Mouse (Mus musculus) stomach, embryonic 14.5 days (tissue): ENCODE data around the gene Prpf8. TPM values are rescaled to one million over a fixed set of nuclear protein-coding genes. Genes with fewer than 3 reads are reported as not detected.

Experiments
- ATAC-seq: fragments of 200-750 bp; cut with Nextera tagmentation; 2 replicates; pipeline ENCODE4 v1.8.0; 2017; ENCODE audit warnings: low read depth, moderate TSS enrichment; ENCODE audit not compliant: insufficient number of reproducible peaks, insufficient read depth, low FRiP score
- H3K27ac ChIP-seq: fragments of 300-500 bp; sonication (generic); 2 replicates; pipeline ENCODE4 v1.5.1; 2014; ENCODE audit warnings: mild to moderate bottlenecking, low read length, moderate library complexity, mixed read lengths
- H3K27me3 ChIP-seq: fragments of 300-500 bp; sonication (generic); 2 replicates; pipeline ENCODE4 v1.6.1; 2014; ENCODE audit warnings: low read length, control low read depth, mixed read lengths; ENCODE audit not compliant: control insufficient read depth, insufficient read depth
- H3K36me3 ChIP-seq: fragments of 300-500 bp; sonication (generic); 2 replicates; pipeline ENCODE4 v1.6.1; 2014; ENCODE audit warnings: mild to moderate bottlenecking, control low read depth, low read length, moderate library complexity, mixed read lengths; ENCODE audit not compliant: control insufficient read depth, insufficient read depth
- H3K4me1 ChIP-seq: fragments of 300-500 bp; sonication (generic); 2 replicates; pipeline ENCODE4 v1.6.1; 2014; ENCODE audit warnings: low read length, control low read depth, mixed read lengths; ENCODE audit not compliant: control insufficient read depth, insufficient read depth
- H3K4me2 ChIP-seq: fragments of 300-500 bp; sonication (generic); replicated peaks from 2 replicates; pipeline ENCODE4 v1.6.1; 2014; ENCODE audit warnings: low read depth, low read length, control low read depth
- H3K4me3 ChIP-seq: fragments of 300-500 bp; sonication (generic); 2 replicates; pipeline ENCODE4 v1.5.1; 2014; ENCODE audit warnings: low read depth, low read length, control low read depth
- H3K9ac ChIP-seq: fragments of 300-500 bp; sonication (generic); replicated peaks from 2 replicates; pipeline ENCODE4 v1.6.1; 2014; ENCODE audit warnings: low read depth, mild to moderate bottlenecking, control low read depth, low read length, moderate library complexity, mixed read lengths
- H3K9me3 ChIP-seq: fragments of 300-500 bp; sonication (generic); 2 replicates; pipeline ENCODE4 v1.6.1; 2016; ENCODE audit warnings: low read depth, low read length, control low read depth; ENCODE audit not compliant: control insufficient read depth
- WGBS: fragments of 180-500 bp; shearing (Covaris S2); extraction: QIAGEN DNeasy Blood & Tissue Kit; methylation state at CpG from one replicate; pipeline ENCODE4 v1.1.7; 2014; 5-methylcytosine and 5-hydroxymethylcytosine counted together
- polyA plus RNA-seq: library from polyadenylated mRNA; unstranded; fragments of >200 nt; fragmentation: Nextera tagmentation; extraction: Ambion mirVana; gene quantifications from 2 replicates; pipeline ENCODE4 v1.2.1, GENCODE M21; 2014

Prpf8 gene
- polyA plus RNA-seq, 1 experiment from 2014 or later = 79.7 TPM

DNA sequence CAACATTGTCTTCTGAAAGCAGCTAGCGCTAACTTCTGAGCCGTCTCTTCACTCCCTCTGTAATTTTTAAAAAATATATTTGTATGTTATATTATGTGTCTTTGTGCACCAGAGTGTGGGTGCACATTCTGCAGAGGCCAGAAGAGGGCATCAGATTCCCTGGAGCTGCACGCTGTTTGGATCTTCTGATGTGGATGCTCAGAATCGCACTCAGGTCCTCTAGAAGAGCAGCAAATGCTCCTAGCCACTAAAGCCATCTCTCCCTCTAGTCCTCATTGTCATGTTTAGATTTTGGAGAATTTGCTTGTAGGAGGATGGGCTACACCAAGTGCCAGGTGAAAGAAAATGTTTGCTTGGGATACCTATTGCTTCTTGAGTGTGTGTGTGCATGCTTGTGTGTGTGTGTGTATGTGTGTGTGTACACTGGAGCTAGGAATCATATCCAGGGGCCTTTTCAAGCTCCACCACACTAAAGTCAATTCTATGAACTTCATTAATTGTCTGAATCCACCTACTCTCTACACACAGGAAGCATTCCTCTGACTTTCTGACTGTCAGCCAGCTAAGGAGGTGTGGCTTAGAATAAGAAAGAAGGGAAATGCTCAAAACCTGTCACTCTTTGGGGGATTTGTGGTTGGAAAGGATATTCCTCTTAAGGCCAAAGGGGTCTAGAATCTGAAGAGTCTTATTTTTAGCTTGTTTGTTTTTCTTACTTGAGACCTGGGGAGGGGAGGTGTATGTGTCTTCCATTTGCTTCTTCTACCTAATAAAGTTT is 19.7 kb upstream of the Prpf8 start:
- no peak overlapping the region for H3K4me2 ChIP-seq
- WGBS = 98% methylated on average over 4 of the region's 4 CpGs
- ATAC-seq = no peak

DNA sequence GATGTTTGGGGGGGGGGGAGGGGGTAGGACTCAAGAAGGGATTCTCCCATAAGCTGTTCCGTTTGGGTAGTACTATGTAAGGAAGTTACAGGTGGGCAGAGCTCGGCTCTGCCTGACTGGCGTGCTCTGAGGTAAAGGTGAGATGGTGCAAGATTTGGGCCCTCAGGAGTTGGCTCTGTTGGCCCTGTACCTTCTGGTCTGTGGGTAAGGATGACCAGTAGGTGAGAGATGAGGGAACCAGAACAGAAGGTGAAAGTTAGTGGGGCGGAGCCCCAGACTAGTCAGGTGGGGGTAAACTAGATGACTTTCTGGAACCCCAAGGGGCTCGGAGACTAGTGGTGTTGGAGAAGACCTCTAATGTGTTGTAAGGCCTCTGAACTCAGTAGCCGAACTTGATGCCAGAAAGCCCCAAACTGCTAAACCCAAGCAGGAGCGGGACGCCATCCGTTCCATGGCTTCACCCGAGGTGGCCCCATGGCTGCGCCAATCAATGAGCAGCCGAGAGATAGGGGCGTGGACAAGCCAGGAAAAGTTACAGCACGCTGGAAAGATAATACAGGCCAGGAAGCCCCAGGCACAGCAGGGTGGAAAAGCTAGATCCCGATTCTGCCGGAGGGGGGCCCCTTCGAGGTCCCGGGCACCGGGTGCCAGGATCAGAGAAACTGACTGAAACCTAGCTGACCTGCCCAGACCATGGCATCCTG is 19.0 kb upstream of the Prpf8 start:
- Histone ChIP-seq H3K9me3 (no peaks in the 10 kb centered on the region), H3K9ac (peak overlapping the region; percentile 61), H3K4me2 (peak overlapping the region; percentile 78), H3K4me3 (peak overlapping the region; percentile 46), H3K36me3 (peaks cover 4% of the 10 kb centered on the region; the same call in 1 of the 2 replicates), H3K27me3 (no peaks in the 10 kb centered on the region), H3K4me1 (peaks cover 22% of the 10 kb centered on the region), H3K27ac (no peak overlapping the region)
- ATAC-seq = peak; percentile 80
- WGBS = 16% methylated on average over 19 of the region's 19 CpGs

More for the DNA sequence above, 19.7 kb upstream of the Prpf8 start:
- Histone ChIP-seq H3K36me3 (peaks cover 4% of the 10 kb centered on the region; the same call in 1 of the 2 replicates), H3K4me1 (peaks cover 29% of the 10 kb centered on the region), H3K9me3 (no peaks in the 10 kb centered on the region), H3K27me3 (no peaks in the 10 kb centered on the region), H3K9ac (no peak overlapping the region), H3K4me3 (no peak overlapping the region), H3K27ac (no peak overlapping the region)

DNA sequence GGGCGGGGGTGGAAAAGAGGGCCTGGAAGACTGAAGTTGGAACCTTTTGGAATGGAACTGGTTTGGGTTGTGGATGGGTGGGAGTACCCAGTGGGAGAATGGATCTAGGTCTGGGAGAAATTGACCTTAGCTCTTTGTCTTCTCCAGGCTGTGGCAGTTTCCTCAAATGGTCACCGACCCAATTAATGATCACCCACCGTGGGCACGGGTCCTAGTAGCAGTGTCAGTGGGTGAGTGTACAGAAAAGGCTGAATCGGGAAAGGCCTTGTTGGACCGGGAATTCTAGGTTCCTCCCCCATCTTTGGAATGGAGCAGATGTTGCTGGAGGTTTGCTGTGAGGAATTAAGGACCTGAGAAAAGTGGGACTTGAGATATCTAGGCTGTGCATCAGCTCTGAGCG is 18.2 kb upstream of the Prpf8 start:
- H3K4me2 ChIP-seq = peak overlapping the region; percentile 78
- H3K4me1 ChIP-seq = peaks cover 14% of the 10 kb centered on the region
- H3K27ac ChIP-seq = no peak overlapping the region
- peak overlapping the region; percentile 61 for H3K9ac ChIP-seq
- 64% methylated on average over 7 of the region's 7 CpGs for WGBS
- no peak for ATAC-seq
- H3K4me3 ChIP-seq = peak overlapping the region; percentile 46
- no peaks in the 10 kb centered on the region for H3K27me3 ChIP-seq
- peaks cover 4% of the 10 kb centered on the region; the same call in 1 of the 2 replicates for H3K36me3 ChIP-seq
- no peaks in the 10 kb centered on the region for H3K9me3 ChIP-seq

DNA sequence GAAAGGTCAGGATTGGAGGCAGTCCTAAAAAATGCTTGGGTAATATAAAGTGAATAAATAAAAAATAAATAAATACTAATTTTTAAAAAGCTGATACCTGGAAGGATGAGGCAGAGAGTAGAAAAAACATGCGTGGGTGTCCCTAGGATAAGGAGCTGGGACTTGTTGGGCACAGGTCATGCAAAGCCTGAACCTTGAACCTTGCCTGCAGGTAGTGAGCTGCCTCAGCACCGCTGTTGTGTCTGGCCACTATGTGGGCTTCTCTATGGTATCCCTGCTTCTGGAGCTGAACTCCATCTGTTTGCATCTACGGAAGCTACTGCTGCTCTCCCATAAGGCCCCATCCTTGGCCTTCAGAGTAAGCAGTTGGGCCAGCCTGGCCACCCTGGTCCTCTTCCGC is 17.4 kb upstream of the Prpf8 start:
- Histone ChIP-seq H3K27ac (no peak overlapping the region), H3K9me3 (no peaks in the 10 kb centered on the region), H3K9ac (no peak overlapping the region), H3K36me3 (peaks cover 4% of the 10 kb centered on the region; the same call in 1 of the 2 replicates), H3K4me1 (peaks cover 10% of the 10 kb centered on the region; the same call in 1 of the 2 replicates), H3K4me2 (no peak overlapping the region), H3K4me3 (no peak overlapping the region), H3K27me3 (no peaks in the 10 kb centered on the region)
- WGBS = 95% methylated on average over 4 of the region's 4 CpGs
- no peak for ATAC-seq

GRCm38 (mm10) chr11:75470675-75471074 is 15.9 kb upstream of the Prpf8 start:
- Histone ChIP-seq H3K27ac (no peak overlapping the region), H3K4me1 (peaks cover 10% of the 10 kb centered on the region; the same call in 1 of the 2 replicates), H3K27me3 (no peaks in the 10 kb centered on the region), H3K36me3 (no peaks in the 10 kb centered on the region), H3K9me3 (no peaks in the 10 kb centered on the region), H3K4me2 (no peak overlapping the region), H3K4me3 (no peak overlapping the region), H3K9ac (no peak overlapping the region)
- 74% methylated on average over 3 of the region's 3 CpGs for WGBS
- no peak for ATAC-seq

DNA sequence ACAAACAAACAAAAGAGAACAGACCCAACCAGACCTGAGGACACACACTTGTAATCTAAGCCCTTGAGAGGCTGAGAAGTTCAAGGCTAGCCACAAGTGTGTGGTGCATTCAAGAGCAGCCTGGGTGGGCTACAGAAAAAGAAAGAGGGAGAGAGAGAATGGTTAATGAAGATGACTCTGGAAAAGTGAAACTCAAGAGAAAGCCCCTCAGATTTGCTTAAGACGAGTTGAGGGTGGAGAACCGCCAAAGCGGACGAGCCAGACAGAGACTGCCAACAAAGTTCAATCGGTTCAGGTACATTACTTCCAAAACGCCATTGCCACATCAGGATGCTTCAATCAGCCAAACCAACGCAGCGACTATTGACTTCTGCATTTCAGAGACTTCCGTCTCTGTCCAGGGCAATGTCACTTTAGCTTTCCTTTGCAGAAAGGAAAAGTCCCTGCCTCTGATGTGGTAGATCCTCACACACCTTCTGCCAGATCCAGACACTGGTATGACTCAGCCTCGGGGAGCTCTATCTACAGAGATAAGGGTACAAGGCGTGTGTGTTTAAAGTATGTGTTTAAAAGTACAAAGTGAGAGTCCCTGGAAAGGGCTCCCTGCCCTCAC is 14.0 kb upstream of the Prpf8 start:
- no peaks in the 10 kb centered on the region for H3K9me3 ChIP-seq
- no peak overlapping the region for H3K9ac ChIP-seq
- no peaks in the 10 kb centered on the region for H3K36me3 ChIP-seq
- no peak overlapping the region for H3K4me3 ChIP-seq
- 75% methylated on average over 11 of the region's 11 CpGs for WGBS
- H3K27ac ChIP-seq = no peak overlapping the region
- H3K4me1 ChIP-seq = peaks cover 7% of the 10 kb centered on the region; the same call in 1 of the 2 replicates
- no peak overlapping the region for H3K4me2 ChIP-seq
- no peak for ATAC-seq
- no peaks in the 10 kb centered on the region for H3K27me3 ChIP-seq

DNA sequence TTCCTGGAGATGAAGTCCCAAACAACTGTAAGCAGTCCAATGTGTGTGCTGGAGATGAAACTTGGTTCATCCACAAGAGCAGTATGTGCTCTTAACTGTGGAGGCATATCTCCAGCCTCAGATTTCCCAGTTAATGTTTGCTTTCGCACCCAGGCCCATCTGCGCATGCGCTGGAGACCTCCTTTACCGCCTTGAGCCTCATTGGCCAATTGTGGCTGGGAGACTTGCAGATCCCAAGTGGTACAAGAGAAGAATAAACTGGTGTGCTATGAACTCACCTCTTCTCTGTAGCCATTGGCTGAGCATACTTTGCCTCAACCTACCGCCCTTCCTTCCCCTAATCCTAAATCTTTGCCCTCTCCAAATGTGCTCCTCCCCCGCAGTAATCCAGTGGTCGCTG is 13.2 kb upstream of the Prpf8 start:
- Histone ChIP-seq H3K27ac (no peak overlapping the region), H3K9me3 (no peaks in the 10 kb centered on the region), H3K4me3 (no peak overlapping the region), H3K4me1 (peaks cover 2% of the 10 kb centered on the region; the same call in 1 of the 2 replicates), H3K27me3 (no peaks in the 10 kb centered on the region), H3K4me2 (no peak overlapping the region), H3K9ac (no peak overlapping the region), H3K36me3 (no peaks in the 10 kb centered on the region)
- no peak for ATAC-seq
- 64% methylated on average over 7 of the region's 7 CpGs for WGBS

DNA sequence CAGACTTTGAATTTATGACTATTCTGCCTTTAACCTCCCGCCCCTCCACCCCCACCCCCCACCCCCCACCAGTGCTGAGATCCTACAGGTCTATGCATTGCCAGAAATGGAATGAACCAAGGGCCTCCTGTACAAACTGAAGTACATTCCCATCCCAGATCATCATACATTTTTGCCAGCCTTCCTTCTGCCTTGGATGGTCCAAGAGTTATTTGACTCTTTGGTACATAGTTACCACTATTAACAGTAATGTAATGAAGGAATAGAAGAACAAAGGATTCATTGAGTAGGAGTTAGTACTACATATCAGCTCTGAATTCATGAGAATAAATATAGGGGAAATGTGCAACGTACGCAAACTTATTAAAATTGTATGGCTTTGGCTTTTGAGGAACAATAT is 424 bp upstream of the Prpf8 start:
- Histone ChIP-seq H3K36me3 (peaks cover 25% of the 10 kb centered on the region), H3K9ac (no peak overlapping the region), H3K27ac (no peak overlapping the region), H3K4me1 (peaks cover 10% of the 10 kb centered on the region), H3K4me2 (peak overlapping the region; percentile 28), H3K9me3 (no peaks in the 10 kb centered on the region), H3K27me3 (no peaks in the 10 kb centered on the region), H3K4me3 (peak overlapping the region; percentile 72)
- 26% methylated on average over 3 of the region's 3 CpGs for WGBS
- peak; percentile 17; the same call in 1 of the 2 replicates for ATAC-seq
